Mouse (Mus musculus): Measurements from ENCODE around the gene Tep1.
"Not testable (repeated sequence)": the region's sequence is repeated elsewhere in the genome, so short reads cannot be mapped to it uniquely, and the experiment has no call there.

Tep1 gene

GRCm38 (mm10) chr14:50869889-50870804 is at the start of gene Tep1:
Gene Tep1 (minus strand): TSS chr14:50870560.
- peak; percentile 69 for DNase-seq

- DNase-seq: no peak
These were observed 41.0 kb upstream of the Tep1 start for GRCm38 (mm10) chr14:50911356-50911755.

GRCm38 (mm10) chr14:50908126-50908525 is 37.8 kb upstream of the Tep1 start:
- DNase-seq: peak; percentile 53

- not testable (repeated sequence) for DNase-seq
These were observed 35.0 kb upstream of the Tep1 start for GRCm38 (mm10) chr14:50905327-50905726.

GRCm38 (mm10) chr14:50904828-50905129 is 34.4 kb upstream of the Tep1 start:
- no peak for DNase-seq

GRCm38 (mm10) chr14:50903973-50904827 is 33.8 kb upstream of the Tep1 start:
- peak; percentile 61 for DNase-seq

- not testable (repeated sequence) for DNase-seq
These were observed 27.6 kb upstream of the Tep1 start for GRCm38 (mm10) chr14:50897992-50898391.

- DNase-seq: no peak
These were observed 27.0 kb upstream of the Tep1 start, which contains the start of gene Klhl33 for GRCm38 (mm10) chr14:50897374-50897765. Gene Klhl33 (minus strand): TSS chr14:50897507.

GRCm38 (mm10) chr14:50896747-50897373 is 26.5 kb upstream of the Tep1 start:
- no peak for DNase-seq

- DNase-seq: peak; percentile 89
These were observed 25.8 kb upstream of the Tep1 start for GRCm38 (mm10) chr14:50895985-50896746.

GRCm38 (mm10) chr14:50895407-50895806 is 25.0 kb upstream of the Tep1 start:
- DNase-seq: no peak

- DNase-seq: peak; percentile 64
These were observed 22.4 kb upstream of the Tep1 start for GRCm38 (mm10) chr14:50892541-50893459.

- DNase-seq: no peak
These were observed 21.7 kb upstream of the Tep1 start for GRCm38 (mm10) chr14:50892091-50892490.

GRCm38 (mm10) chr14:50891621-50892020 is 21.3 kb upstream of the Tep1 start:
- DNase-seq: no peak

GRCm38 (mm10) chr14:50876236-50876950 is 6.0 kb upstream of the Tep1 start:
- no peak for DNase-seq

GRCm38 (mm10) chr14:50875591-50876230 is 5.4 kb upstream of the Tep1 start:
- DNase-seq: no peak

- no peak for DNase-seq
These were observed 4.8 kb upstream of the Tep1 start for GRCm38 (mm10) chr14:50875175-50875574.

GRCm38 (mm10) chr14:50871284-50871683 is 924 bp upstream of the Tep1 start:
- DNase-seq: no peak

GRCm38 (mm10) chr14:50870805-50871143 is 414 bp upstream of the Tep1 start:
- peak; percentile 51 for DNase-seq

- DNase-seq: no peak
These were observed 1.7 kb downstream of the Tep1 start for GRCm38 (mm10) chr14:50868656-50869055.

Measured in lung, postnatal 36 days (tissue).